Mouse (Mus musculus): Measurements from ENCODE around the gene Rtcb.

Gene Rtcb

GRCm38 (mm10) chr10:85957464-85957950 lies at the start of gene Rtcb:
Rtcb (minus strand) TSS chr10:85957823.
- in situ Hi-C loops (cut with MboI), result loop anchor here (25.0 kb wide), 1 partner anchor 505 kb away; no protein-coding TSS in a partner anchor

- in situ Hi-C loops (cut with MboI), result no loop called here
Measured at GRCm38 (mm10) chr10:86006455-86006854, 48.8 kb upstream of the Rtcb start.

GRCm38 (mm10) chr10:86000447-86000846 lies 42.8 kb upstream of the Rtcb start:
- in situ Hi-C loops (cut with MboI), result no loop called here

- in situ Hi-C loops (cut with MboI), result no loop called here
Measured at GRCm38 (mm10) chr10:85994543-85995104, 37.0 kb upstream of the Rtcb start.

GRCm38 (mm10) chr10:85993836-85994235 lies 36.2 kb upstream of the Rtcb start:
- in situ Hi-C loops (cut with MboI), result no loop called here

- in situ Hi-C loops (cut with MboI), result no loop called here
Measured at GRCm38 (mm10) chr10:85992412-85992811, 34.8 kb upstream of the Rtcb start.

GRCm38 (mm10) chr10:85989412-85990115 lies 31.9 kb upstream of the Rtcb start:
- in situ Hi-C loops (cut with MboI), result no loop called here

GRCm38 (mm10) chr10:85972915-85973314 lies 15.3 kb upstream of the Rtcb start:
- in situ Hi-C loops (cut with MboI), result loop anchor here (25.0 kb wide), 1 partner anchor 489 kb away; no protein-coding TSS in a partner anchor

GRCm38 (mm10) chr10:85971826-85972225 lies 14.2 kb upstream of the Rtcb start:
- in situ Hi-C loops (cut with MboI), result loop anchor here (25.0 kb wide), 1 partner anchor 490 kb away; no protein-coding TSS in a partner anchor

GRCm38 (mm10) chr10:85969894-85970620 lies 12.4 kb upstream of the Rtcb start:
- in situ Hi-C loops (cut with MboI), result loop anchor here (25.0 kb wide), 1 partner anchor 492 kb away; no protein-coding TSS in a partner anchor

GRCm38 (mm10) chr10:85968731-85969130 lies 11.1 kb upstream of the Rtcb start:
- in situ Hi-C loops (cut with MboI), result loop anchor here (25.0 kb wide), 1 partner anchor 494 kb away; no protein-coding TSS in a partner anchor

- in situ Hi-C loops (cut with MboI), result loop anchor here (25.0 kb wide), 1 partner anchor 494 kb away; no protein-coding TSS in a partner anchor
Measured at GRCm38 (mm10) chr10:85968157-85968634, 10.6 kb upstream of the Rtcb start.

- in situ Hi-C loops (cut with MboI), result loop anchor here (25.0 kb wide), 1 partner anchor 495 kb away; no protein-coding TSS in a partner anchor
Measured at GRCm38 (mm10) chr10:85967411-85968156, 10.0 kb upstream of the Rtcb start.

- in situ Hi-C loops (cut with MboI), result loop anchor here (25.0 kb wide), 1 partner anchor 496 kb away; no protein-coding TSS in a partner anchor
Measured at GRCm38 (mm10) chr10:85966476-85966875, 8.9 kb upstream of the Rtcb start.

GRCm38 (mm10) chr10:85964316-85964715 lies 6.7 kb upstream of the Rtcb start:
- in situ Hi-C loops (cut with MboI), result loop anchor here (25.0 kb wide), 1 partner anchor 498 kb away; no protein-coding TSS in a partner anchor

- in situ Hi-C loops (cut with MboI), result loop anchor here (25.0 kb wide), 1 partner anchor 499 kb away; no protein-coding TSS in a partner anchor
Measured at GRCm38 (mm10) chr10:85962897-85963296, 5.3 kb upstream of the Rtcb start.

GRCm38 (mm10) chr10:85956871-85957419 lies 678 bp downstream of the Rtcb start:
- in situ Hi-C loops (cut with MboI), result loop anchor here (25.0 kb wide), 1 partner anchor 505 kb away; no protein-coding TSS in a partner anchor

- in situ Hi-C loops (cut with MboI), result loop anchor here (25.0 kb wide), 1 partner anchor 508 kb away; no protein-coding TSS in a partner anchor
Measured at GRCm38 (mm10) chr10:85954429-85954828, 3.2 kb downstream of the Rtcb start.

- in situ Hi-C loops (cut with MboI), result loop anchor here (25.0 kb wide), 1 partner anchor 509 kb away; no protein-coding TSS in a partner anchor
Measured at GRCm38 (mm10) chr10:85953401-85953800, 4.2 kb downstream of the Rtcb start.

- in situ Hi-C loops (cut with MboI), result loop anchor here (25.0 kb wide), 1 partner anchor 510 kb away; no protein-coding TSS in a partner anchor
Measured at GRCm38 (mm10) chr10:85951765-85952443, 5.7 kb downstream of the Rtcb start.
